Mouse (Mus musculus): ENCODE measurements around the gene Pkn1.

Pkn1 gene

GRCm38 (mm10) chr8:83681099-83681498 is 17.9 kb downstream of the Pkn1 start:
- DNase-seq, result no peak

DNA sequence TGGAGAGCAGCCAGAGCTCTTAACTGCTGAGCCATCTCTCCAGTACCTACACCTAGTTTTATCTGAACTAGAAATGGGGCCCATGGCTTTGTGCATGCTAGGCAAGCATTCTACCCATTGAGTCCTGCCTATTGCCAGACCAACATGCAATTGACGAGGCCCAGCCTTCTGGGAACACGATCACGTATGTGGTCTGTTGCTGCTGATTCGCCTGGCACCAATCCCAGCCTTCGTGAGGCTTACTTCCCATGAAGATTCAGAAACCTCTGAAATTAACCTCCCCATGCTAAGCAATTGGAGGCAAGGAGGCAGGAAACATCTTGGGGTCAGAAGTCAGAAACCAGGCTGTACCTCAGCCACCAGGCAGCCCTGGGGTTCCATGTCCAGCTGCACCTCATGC is 18.4 kb downstream of the Pkn1 start:
- DNase-seq, result no peak

DNA sequence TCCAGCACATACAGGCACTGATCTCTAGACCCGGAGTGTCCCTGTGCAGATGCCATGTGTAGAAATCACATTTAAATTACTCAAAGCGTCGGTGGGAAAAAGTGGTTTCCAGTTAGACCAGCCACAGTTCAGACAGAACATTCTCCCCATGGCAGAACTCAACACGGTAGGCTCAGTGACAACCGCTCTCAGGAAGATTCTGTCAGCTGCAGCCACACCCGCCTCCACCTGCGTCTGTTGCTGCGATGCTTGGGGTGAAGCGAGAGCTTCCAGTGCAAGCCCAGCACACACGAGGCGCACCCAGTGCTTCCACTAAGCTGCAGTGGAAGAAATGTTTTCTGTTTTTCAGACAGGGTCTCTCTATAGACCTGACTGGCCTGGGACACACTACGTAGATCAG is 19.1 kb downstream of the Pkn1 start:
- no peak for DNase-seq

- DNase-seq, result no peak
Observed at GRCm38 (mm10) chr8:83674497-83674896, 24.5 kb downstream of the Pkn1 start.

GRCm38 (mm10) chr8:83672936-83673335 is 26.0 kb downstream of the Pkn1 start:
- DNase-seq, result no peak

GRCm38 (mm10) chr8:83669013-83669412 is 30.0 kb downstream of the Pkn1 start:
- no peak for DNase-seq

DNA sequence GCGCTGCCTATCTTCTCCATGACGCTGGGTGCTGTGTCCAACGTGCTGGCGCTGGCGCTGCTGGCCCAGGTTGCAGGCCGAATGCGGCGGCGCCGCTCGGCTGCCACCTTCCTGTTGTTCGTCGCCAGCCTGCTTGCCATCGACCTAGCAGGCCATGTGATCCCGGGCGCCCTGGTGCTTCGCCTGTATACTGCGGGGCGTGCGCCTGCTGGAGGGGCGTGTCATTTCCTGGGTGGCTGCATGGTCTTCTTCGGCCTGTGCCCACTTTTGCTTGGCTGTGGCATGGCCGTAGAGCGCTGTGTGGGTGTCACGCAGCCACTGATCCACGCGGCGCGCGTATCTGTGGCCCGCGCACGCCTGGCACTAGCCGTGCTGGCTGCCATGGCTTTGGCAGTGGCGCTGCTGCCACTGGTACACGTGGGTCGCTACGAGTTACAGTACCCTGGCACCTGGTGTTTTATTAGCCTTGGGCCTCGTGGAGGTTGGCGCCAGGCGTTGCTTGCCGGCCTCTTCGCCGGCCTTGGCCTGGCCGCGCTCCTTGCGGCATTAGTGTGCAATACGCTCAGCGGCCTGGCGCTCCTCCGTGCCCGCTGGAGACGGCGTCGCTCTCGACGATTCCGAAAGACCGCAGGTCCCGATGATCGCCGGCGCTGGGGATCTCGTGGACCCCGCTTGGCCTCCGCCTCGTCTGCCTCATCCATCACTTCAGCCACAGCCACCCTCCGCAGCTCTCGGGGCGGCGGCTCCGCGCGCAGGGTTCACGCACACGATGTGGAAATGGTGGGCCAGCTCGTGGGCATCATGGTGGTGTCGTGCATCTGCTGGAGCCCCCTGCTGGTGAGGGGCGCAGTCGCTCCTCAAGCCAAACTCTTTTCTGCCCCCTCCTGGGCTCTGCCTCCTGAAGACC is 30.7 kb downstream of the Pkn1 start:
- DNase-seq, result peak; percentile 72

DNA sequence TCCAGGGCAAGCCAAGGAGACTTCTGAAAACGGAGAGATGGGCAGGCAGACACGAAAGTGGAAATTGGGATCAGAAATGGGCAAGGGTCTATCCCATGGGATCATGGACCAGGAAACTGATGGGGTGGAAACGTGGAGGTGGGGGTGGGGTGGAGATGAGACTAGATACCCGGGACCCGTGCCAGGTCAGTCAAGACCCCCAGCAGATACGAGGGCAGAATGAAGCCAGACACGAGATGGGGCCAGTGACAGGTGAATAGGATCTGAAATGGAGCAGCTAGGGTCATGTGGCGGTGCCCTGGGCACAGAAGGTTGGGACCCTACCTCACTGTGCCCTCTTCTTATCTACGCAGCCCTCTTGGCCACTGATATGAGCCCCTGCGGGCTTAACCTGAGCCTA is 31.5 kb downstream of the Pkn1 start:
- no peak for DNase-seq

DNA sequence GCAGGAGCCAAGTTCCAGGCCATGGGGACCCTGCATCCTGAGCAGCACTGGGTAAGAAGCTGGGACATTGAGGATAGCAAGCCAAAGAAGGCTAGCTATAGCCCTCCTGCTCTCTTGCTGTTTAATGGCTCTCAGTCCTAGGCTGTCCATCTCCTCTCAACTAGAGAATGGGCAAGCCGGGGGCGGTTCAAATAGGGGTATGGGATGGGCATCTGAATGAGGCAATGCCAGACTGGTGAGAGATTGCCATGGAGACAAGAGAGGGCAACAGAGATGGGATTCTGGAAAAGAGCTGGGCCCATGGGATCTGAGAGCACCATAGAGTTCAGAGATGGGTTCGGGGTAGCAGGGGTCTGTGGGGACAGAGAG is 32.1 kb downstream of the Pkn1 start:
- no peak for DNase-seq

- peak; percentile 75 for DNase-seq
Observed at GRCm38 (mm10) chr8:83665969-83666865, 32.8 kb downstream of the Pkn1 start, which contains the start of gene Ptger1. TSS of gene Ptger1 (plus strand) at chr8:83666678.

DNA sequence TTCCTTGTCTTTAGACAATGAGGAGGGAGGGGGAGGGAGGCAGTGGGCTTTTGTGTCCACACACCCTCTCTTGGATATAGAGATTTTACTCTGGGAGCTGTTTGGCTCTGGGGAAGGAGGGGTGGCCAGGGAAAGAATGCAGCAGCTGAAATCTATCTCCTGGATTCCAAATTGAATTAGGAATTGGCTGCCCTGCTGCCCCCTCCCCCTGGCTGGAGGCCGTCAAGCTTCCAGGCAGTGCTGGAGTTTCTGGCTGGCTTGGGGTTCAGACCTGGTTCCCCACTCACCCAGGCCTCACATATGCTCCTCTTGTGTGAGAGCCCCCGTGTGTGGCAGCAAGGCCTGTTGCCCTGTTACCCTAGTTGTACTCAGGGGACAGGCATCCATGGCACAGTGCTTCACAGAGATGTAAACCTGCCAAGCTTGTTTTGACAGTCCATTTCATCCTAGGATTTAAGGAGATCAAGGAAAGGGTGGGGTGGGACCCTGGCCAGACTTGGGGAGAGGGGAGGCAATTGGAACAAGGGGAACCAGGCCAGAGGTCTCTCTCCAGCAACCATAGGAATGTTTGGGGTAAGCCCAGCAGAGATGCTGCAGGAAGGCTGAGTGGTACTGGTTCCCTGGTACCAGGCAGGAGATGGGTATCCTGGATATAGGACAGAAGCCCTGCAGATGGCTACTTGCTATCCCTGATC is 33.9 kb downstream of the Pkn1 start:
- peak; percentile 53 for DNase-seq

DNA sequence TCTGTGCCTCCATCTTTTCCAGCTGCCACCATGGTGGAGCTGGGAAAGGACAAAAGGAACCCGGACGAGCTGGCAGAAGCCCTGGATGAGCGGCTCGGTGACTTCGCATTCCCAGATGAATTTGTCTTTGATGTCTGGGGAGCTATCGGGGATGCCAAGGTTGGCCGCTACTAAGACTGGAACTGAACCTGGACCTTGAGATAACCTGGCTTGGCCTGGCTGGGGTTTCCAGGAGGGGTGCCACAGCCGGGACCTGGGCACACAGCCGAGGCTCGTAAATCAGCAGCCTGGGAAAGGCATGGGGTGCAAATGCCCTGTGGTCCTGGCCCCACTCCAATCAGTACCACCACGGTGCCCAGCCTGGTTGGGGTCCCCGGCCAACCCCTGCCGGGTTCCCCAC is 34.9 kb downstream of the Pkn1 start:
- DNase-seq, result no peak

- DNase-seq, result peak; percentile 98
Observed at GRCm38 (mm10) chr8:83662421-83662826, 36.6 kb downstream of the Pkn1 start.

DNA sequence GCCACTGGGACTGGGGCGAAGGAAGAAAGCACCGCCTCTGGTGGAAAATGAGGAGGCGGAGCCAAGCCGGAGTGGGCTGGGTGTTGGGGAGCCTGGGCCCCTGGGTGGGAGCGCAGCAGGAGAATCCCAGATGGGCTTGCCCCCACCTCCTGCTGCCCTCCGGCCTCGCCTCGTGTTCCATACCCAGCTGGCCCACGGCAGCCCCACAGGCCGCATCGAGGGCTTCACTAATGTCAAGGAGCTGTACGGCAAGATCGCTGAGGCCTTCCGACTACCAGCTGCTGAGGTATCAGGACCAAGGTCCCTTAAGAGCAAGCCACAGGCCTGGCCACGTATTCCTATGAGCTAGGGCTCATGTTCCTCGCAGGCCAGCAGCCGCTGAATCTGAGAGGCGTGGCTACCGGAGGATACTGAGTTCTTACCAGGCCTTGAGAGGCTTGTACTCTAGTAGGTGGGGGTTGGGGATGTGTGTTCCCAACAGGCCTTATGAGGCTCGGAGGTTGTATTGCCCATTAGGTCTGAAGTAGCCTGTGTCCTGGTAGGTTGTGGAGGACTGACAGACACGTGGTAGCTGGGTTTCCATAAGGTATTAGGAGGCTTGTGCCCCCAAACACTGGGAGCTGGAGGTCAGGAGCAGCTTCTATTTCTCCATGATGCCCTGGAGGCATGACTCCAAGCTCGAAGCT is 37.8 kb downstream of the Pkn1 start:
- peak; percentile 43 for DNase-seq

GRCm38 (mm10) chr8:83660545-83660944 is 38.4 kb downstream of the Pkn1 start:
- DNase-seq, result no peak

DNA sequence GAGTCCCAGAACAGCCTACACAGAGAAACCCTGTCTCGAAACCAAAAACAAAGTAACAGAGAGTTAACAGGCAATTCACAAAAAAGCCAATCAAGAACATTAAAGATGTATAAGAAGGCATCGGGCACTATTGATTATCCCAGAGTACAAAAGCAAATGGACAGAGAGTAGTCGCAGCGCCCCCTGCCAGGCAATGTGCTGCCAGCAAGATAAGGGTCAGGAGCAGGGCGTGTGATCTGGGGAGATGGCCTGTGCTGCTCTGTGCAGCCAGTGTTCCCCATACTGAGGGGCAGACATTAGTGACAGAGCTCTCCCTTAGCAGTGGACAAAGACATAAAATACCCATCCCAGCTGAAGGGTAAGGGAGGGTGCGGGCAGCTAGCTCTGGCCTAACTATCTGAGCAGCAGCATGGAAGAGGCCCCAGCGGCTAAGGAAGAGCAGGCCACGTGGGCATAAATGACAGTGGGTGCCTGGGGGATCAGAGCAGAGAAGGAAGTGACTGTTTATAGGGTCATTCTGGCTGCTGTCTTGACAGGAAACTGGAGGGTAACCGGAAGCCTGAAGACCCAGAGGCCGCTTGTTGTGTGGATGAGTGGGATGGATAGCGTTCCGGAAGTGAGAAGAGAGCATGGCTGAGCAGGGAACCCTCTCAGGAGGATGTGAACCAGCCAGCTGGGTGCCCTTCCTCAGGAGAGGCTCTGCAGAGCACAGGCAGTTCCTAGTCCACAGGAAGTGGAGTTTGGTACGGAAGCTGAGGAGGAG is 42.3 kb downstream of the Pkn1 start:
- DNase-seq, result peak; percentile 44

DNA sequence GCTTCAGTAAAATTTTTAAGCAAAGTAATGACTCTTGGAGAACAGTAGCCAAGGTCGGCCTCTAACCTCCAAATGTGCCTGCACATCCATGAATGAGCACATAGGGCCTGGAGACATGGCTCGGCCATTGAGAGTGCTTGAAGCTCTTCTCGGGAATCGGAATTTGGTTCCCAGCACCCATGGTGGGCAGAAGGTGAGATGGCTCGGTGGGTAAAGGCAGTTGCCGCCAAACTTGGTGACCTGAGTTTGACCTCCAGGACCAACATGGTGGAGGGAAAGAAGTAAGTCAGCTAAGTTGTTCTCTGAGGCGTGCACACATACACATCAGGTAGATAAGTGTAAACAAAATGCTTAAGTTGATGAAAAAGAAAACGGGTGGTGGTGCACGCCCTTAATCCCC is 42.9 kb downstream of the Pkn1 start:
- DNase-seq, result no peak

DNA sequence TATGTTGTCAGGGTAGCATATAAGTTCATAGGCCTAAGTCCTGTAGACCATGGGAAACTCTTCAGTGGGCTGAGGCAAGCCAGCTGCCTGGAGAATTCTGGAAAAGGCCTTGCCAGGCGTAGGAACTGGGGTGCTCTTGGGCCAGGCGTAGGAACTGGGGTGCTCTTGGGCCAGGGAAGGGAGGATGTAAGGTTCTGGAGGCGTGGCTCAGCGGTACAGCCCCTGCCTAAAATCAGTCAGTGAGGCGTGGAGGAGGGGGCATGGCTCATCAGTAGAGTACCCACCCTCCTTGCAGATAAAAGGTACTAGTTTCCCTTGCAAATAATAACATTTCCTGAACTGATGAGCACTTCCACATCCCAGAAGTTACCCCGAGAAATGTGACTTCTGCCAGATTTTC is 44.3 kb downstream of the Pkn1 start:
- DNase-seq, result no peak

- no peak for DNase-seq
Observed at GRCm38 (mm10) chr8:83653662-83654017, 45.3 kb downstream of the Pkn1 start.

DNA sequence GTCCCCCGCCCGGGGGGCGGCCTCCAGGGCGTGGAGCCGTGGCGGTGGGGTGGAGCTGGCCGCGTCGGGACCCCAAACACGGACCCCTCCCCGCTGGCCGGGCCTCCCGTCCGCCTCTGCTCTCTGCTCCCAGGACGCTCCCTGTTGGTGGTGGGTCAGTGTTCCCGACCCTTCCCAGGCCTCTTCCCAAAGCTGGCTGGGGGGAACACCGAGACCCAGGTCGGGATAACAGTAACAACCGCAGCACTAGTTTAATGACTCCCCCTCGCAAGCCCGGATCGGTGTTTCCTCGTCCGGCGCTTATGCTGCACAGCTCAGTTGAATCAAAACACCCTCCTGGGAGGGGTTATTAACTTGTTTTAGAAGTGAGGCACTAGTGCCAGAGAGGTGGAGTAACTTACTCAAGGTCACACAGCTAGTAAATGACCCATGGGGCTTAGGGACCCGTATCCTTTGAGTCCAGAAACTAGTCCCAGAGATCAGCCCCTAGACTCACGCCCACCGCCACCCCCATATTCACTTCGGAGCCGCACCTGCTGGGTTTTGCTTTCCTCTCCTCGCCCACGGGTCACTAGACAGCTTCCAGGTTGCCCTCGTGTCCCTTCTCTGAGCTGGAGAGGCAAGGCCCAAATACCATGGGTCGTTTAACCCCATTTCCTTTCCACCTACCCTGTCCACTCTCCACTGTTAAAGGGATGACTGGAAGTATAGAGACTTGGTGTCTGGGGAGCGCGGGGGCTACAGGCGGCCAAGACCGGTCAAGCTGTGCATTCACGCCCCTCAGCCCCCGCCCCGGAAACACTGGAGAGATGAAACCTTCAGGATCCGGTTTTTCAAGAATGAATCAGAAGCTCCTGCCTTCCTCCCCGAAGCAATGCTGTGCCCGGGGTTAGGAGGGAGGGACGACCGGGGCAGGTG is 46.0 kb downstream of the Pkn1 start:
- DNase-seq, result no peak

Data from lung, postnatal 14 days (tissue).